Mouse (Mus musculus): ENCODE results near the gene St6galnac3.

DNA sequence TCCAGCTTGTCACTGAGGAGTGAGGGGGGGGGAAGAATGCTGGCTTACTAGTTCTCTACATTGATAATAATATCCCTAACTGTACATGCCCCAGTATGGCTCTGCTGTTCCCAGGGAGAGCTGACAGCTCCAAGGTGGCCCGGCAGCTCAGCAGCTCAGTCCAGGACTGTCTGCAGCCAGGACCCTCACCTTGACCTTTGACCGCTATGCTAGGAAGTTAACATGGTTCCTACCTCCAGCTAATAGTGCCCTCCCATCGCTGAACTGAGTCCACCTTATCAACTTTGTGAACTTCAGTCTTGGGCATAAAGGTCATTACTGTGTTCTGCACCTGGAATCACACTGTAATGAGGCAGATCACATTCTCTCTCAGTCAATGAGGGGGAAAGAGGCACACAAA, 419.8 kb downstream of the St6galnac3 start:
- no peak for TF ChIP-seq POLR2A (IDR thresholded peaks at IDR 0.05; ENCODE audit: extremely low read depth, insufficient read depth, low read length)
- no peak for TF ChIP-seq CTCF (IDR thresholded peaks at IDR 0.05; ENCODE audit: extremely low read depth, insufficient read depth, low read length)
